Mouse (Mus musculus) megakaryocyte, embryonic 14.5 days (primary cell): ENCODE data around the gene Ccdc88a.

Experiments used
- FLI1 ChIP-seq: IDR thresholded peaks from 2 replicates; pipeline ENCODE4 v1.6.1; 2012; ENCODE audit warnings: low read length, inconsistent platforms, mixed read lengths
- GATA1 ChIP-seq: IDR thresholded peaks from 3 replicates; pipeline ENCODE4 v1.6.1; 2012; ENCODE audit warnings: mixed read lengths, low read length, inconsistent platforms, borderline replicate concordance

- TF ChIP-seq GATA1 (no peak), FLI1 (no peak)
These were observed 139.5 kb downstream of the Ccdc88a start for GRCm38 (mm10) chr11:29512818-29513535.
